Mouse (Mus musculus) liver, postnatal 0 days (tissue): ENCODE results near the gene Cep68.

Source experiments
- CTCF ChIP-seq: sonication (generic); IDR thresholded peaks from 2 replicates; pipeline ENCODE4 v1.5.1; 2016; ENCODE audit warnings: antibody characterized with exemption, low read depth
- EP300 ChIP-seq: IDR thresholded peaks from 2 replicates; pipeline ENCODE4 v1.6.1; 2016; ENCODE audit warnings: antibody characterized with exemption, low read depth, mild to moderate bottlenecking

- TF ChIP-seq CTCF (no peak), EP300 (no peak)
Observed at GRCm38 (mm10) chr11:20229311-20229710, 19.9 kb downstream of the Cep68 start.
